Mouse (Mus musculus) left cerebral cortex, postnatal 25 days (tissue): ENCODE data around the gene Trak2. TPM values are rescaled to one million over a fixed set of nuclear protein-coding genes. Genes with fewer than 3 reads are reported as not detected.
A peak's percentile ranks its signal among the peaks of the same experiment; 100 is the strongest.
"Not testable (repeated sequence)": the region's sequence is repeated elsewhere in the genome, so short reads cannot be mapped to it uniquely, and the experiment has no call there.

Experiments used
- DNase-seq, 2 experiments: peaks; one replicate each; pipeline ENCODE4 v3.0.0; 2022; ENCODE audit warnings: low spot score in 2 of 2, mixed read lengths in 1 of 2
- intact Hi-C: fragments of 180-260 bp; cut with DNase I; formaldehyde crosslinking; loops from one replicate; pipeline ENCODE4 v1.15.1; 2025
- total RNA-seq, 2 experiments: library from RNA; stranded (reverse); gene quantifications; 2 replicates each; pipeline ENCODE4 v1.2.3; 2021

The Trak2 gene
- total RNA-seq, 2 experiments from 2014 or later, result 175 to 198 TPM

DNA sequence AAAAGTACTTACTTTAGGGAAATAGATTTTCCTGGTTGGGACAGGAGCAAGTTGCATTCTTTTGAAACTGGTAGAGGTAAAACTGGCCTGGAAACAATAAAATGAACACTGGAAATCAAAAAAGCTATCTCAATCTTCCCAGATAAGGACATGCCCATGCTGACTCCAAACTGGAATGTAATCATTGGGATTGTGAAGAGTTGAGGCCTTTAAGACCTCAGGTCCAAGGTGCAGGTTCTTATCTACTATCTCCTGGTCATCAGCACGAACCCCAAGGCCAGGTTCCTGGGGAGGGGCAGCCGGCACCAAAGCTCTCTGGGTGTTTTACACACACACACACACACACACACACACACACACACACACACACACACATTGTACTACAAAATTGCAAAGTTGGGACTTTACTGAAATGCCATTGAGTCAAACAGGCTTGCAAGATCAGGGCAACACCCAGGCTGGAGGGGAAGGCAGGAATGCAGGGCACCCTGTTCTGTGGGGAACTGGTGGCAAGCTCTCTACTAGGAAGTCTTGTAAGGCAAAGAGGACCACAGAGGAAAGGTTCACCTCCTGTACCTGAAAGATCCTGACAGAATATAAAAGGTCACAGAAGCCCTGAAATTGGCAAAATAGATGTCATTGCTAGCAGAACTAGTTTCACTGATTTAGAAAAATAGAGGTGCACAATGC, 81.6 kb downstream of the Trak2 start:
- intact Hi-C loops, DNase-seq: not testable (repeated sequence)

DNA sequence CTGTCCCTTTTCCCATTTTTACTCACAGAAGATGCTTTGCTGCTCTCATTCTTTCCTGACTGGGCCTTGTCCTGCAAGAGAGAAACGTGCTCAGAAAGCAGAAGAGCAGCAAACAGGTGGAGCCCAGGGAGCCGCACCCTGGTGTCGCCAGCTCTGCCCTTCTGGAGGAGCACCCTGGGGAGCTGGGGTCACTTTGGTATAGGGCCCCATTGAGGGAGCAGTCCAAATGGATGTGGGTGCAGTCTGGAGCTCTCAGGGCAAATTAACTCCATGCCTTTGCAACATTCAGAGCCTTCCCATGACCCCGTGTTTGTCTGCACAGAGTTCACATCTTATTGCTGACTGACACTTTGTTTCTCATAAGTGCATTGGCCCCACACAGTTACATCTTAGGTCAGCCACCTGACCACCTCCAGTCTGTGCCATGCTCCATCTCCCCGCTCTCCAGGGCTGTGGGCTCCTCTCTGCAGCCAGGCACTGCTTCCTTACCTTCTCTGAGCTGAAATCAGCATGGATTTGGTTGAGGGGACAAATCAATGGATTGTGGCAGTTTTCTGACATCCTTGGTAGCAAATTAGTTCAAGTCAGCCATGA, 82.4 kb downstream of the Trak2 start:
- DNase-seq, intact Hi-C loops: not testable (repeated sequence)

DNA sequence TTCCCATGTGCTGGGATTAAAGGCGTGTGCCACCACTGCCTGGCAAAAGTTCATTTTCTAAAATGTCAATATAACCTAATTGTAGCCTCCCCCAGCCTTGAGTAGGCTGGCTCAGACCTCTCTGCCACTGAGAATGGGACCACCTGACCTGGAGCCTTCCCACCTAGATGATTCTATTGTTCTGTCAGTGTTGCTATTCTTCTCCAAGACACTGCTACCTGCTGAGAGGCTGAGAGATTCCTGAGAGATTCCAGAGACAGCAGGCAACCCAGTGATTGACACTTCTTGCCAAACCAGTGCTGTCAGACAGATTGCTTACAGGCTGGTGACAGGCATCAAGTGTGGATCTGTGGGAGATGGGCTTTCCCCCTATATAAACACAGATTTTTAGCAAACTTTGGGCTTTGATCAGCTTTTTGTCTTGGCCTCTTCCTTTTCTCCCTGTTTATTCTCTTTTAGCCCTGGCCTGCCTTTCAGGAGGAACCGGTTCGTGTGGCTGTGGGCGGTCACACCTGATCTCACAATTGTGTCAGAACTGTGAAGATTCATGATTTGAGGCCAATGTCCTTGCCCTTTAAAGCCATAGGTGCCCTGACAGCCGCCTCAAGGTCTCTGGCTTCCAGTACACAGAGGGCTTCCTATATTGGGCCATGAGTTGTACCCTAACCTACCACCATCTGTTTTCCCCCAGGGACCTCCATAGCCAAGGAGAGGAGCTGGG, 83.2 kb downstream of the Trak2 start:
- no peak for DNase-seq
- intact Hi-C loops, result no loop called here

GRCm38 (mm10) chr1:58885646-58886045, 87.6 kb downstream of the Trak2 start:
- DNase-seq, result no peak

DNA sequence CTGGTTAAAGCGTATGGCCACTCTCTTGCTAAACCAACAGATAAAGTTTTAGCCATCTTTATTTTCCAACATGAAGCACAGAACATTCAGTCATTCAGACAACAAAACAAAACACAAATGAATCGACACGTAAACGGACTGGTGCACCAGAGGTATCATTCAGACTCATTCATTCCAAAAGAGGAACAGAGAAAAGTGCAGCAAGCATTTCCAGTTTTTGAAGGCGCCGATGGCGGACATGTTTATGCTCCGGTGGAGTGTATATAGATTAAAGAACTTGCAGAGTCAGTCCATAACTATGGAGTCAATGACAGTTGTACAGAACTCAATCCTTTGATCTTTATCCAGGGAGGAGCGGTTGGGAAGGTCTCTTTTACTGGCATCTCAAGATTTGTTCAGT, 90.0 kb downstream of the Trak2 start:
- intact Hi-C loops, DNase-seq: not testable (repeated sequence)

More at GRCm38 (mm10) chr1:58885646-58886045, 87.6 kb downstream of the Trak2 start:
- intact Hi-C loops, result no loop called here

- not testable (repeated sequence) for DNase-seq
These were observed 93.9 kb downstream of the Trak2 start for GRCm38 (mm10) chr1:58879291-58879690.

DNA sequence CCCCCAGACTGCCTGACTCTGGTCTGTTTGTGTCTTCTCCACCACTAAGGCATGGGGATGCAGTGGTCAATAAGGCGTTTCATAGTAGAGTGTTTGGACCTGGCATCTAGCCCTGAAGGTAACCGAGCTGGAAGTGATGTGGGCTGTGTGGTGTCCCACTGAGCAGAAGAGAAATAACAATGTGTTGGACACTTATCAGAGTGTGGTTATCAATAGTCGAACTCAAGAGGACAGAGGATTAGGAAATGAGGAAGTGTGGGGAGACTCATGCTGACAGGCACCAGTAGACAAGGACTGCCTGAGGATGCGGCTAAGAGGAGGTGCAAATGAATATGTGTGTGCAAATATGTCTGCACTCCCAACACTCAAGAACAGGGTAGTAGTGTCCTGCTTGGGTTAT, 96.7 kb downstream of the Trak2 start:
- intact Hi-C loops, DNase-seq: not testable (repeated sequence)

More at GRCm38 (mm10) chr1:58879291-58879690, 93.9 kb downstream of the Trak2 start:
- intact Hi-C loops, result not testable (repeated sequence)

GRCm38 (mm10) chr1:58860586-58860985, 112.6 kb downstream of the Trak2 start:
- intact Hi-C loops, DNase-seq: not testable (repeated sequence)

DNA sequence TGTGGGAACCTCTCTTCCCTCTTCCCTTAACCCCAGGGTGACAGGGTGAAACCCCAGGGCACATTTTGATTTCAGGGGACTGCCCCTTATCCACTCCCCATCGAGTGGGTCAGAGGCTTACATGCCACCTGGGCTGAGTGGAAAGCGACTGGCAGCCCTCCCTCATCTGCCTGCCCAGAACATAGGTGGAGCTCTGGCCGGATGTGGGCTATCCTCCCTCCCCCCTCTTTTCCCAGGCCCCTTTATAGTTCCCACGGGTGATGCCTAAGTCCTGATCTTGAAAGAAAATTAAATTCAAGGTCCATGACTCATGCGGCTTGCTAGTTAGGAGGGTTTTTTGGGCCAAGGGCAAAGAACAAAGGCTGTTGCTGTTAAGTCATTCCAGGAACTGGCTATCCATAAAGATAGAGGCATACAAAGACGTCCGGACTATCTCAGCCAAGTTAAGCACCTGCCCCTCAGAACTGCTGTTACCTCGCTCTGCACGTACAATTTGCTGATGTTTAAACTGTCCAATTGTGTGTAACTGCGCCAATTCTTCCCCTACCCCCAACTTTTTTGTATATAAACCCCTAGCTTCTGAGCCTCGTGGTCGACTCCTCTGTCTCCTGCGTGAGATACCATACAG, 113.4 kb downstream of the Trak2 start:
- intact Hi-C loops, DNase-seq: not testable (repeated sequence)

- peak in 1 of 2 experiments; percentile 12 for DNase-seq
- intact Hi-C loops, result not testable (repeated sequence)
These were observed 114.1 kb downstream of the Trak2 start for GRCm38 (mm10) chr1:58859131-58859530.

GRCm38 (mm10) chr1:58856811-58857210, 116.4 kb downstream of the Trak2 start:
- intact Hi-C loops, result not testable (repeated sequence)
- DNase-seq, result peak in 1 of 2 experiments; percentile 64

Other genes with a start within 250 kb of the Trak2 start
- gene Casp8, start 178.1 kb downstream of the Trak2 start, total RNA-seq, result 1 to 10 TPM; 2.6 to 3.4 TPM
- gene Stradb, start 92 bp upstream of the Trak2 start, total RNA-seq, result 10 to 100 TPM; 70.7 to 74.8 TPM
- not detected for gene C2cd6, start 121.5 kb upstream of the Trak2 start, total RNA-seq
- gene Tmem237, start 147.0 kb upstream of the Trak2 start, total RNA-seq, result 10 to 100 TPM; 28.0 to 34.3 TPM
- gene Mpp4, start 190.0 kb upstream of the Trak2 start, total RNA-seq, result 1 to 10 TPM; 1.0 to 1.5 TPM